Mouse (Mus musculus) right cerebral cortex, adult 18-20 months (tissue): ENCODE results near the gene Lce3b.
A peak's percentile ranks its signal among the peaks of the same experiment; 100 is the strongest.

Experiments used
- DNase-seq: peaks from one replicate; pipeline ENCODE4 v3.0.0; 2022; ENCODE audit warnings: mixed read lengths

Gene Lce3b

DNA sequence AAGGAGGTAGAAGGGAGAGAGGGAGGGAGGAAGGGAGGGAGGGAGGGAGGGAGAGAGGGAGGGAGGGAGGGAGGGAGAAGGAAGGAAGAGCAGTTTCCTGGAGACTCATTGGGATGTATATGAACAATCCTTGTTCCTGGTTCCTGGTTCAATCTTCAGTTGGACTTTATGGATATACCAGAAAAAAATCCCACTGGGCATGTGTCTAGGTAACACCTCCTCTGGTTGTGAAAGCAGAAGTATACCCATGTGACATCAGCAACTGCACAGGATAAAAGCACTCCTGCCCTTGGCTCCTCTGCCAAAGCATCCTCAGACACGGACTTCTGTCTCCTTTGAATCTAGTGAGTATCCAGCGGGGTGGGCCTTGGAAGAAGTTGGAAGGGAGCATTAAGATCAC, at the start of gene Lce3b:
Lce3b (plus strand) TSS at position 301 of the 400 bp plus-strand sequence.
- no peak for DNase-seq

DNA sequence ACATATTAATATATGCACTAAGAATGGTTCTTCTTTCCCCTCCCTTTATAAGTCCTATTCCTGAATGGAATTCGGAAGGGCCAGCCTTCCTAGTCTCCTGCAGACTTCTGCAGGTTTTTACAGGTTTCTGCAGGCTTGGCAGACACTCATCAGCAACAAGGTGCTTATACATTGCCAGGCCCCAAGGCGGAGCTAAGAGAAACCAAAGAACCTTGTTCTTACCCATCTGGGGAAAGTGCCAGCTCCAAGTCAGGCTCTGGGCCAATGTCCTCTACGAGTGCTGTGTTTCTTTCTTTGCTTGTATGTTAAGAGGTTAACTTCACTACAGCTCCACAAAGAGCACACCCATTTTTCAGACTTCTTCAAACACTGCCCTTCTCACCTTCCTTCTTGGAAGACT, 38.7 kb upstream of the Lce3b start:
- DNase-seq: no peak

DNA sequence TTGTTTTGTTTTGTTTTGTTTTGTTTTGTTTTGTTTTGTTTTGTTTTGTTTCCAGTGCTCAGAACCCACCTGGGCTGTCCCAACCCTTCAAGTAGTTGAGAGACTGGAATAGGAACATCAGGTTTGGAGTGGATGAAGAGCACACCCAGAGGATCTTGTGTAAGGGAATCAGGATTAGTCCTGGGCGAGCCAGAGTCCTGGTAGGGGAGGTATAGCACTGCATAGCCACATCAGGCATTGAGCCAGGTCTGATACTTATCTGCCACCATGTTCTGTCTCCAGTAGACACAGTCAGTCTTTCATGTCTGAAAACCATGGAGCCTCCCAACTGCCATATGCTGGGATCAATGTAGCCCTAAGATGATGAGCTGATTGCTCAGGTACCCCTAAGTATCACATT, 38.3 kb upstream of the Lce3b start:
- no peak for DNase-seq

DNA sequence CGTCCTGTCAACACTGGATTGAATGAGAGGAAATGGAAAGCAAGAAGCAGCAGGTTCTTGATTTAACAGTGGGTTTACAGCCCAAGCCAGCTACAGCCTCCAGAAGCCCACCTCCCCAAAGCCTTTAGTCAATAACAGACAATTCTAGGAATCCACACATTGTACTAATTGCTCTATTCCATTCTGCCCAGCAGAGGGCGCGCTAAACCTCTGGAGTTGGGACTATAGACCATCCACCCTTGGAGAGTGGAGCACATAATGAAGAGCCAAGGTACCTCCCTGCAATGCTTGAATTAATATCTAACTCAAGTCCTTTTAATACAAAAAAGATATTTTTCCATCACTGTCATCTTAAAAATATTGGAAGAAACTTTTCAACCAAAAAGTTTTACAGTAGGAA, 29.8 kb upstream of the Lce3b start:
- DNase-seq: peak; percentile 17

DNA sequence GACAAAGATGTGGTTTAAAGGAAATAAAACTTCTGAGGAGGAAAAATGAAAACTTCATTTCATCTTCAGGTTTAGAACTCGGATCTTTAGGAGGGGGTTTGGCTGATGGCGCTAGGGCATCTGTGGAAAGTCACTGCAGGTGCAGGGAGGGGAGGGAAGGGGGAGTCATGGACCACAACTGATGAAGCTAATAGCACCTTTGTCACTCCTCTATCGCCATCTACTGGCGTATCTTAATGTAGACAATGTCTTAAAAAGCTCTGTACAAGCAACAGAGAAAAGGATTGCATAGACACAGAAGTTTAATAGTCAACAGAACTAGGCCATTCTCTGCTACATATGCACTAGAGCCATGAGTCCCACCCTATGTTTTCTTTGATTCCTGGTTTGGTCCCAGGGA, 29.1 kb upstream of the Lce3b start:
- no peak for DNase-seq

DNA sequence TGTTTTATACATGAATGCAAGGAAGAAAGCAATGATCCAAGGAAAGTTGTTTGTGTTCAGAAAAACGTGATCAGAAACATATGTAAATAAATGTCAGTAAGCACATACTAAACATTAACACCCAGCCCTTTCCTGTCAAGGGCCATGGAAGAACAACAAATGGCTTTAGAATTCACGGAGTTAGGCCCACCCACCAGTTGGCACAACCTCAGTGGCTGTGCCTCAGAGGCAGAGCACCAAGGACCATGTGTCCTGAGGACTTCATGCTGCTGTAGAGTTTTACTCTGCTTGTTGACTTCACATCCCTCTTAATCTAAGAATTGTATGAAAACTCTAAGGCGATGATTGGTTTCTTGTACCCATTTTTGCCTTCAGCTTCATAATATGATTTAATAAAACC, 27.6 kb upstream of the Lce3b start:
- no peak for DNase-seq

DNA sequence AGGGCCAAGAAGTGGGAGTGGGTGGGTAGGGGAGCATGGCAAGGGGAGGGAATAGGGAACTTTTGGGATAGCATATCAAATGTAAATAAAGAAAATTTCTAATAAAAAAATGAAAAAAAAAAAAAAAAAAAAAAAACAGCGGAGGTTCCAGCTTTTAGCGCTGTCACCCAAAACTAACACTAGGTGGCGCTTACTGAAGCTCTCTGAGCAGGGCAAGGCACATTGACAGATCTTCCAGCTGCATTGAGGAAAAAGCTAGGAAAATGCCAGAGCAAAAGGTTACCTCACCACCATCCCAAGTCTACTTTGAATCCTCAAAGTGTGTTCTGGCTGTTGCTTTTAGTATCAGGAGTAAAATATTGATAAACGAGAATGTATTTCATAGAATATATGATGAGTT, 25.2 kb upstream of the Lce3b start:
- DNase-seq: peak; percentile 2

DNA sequence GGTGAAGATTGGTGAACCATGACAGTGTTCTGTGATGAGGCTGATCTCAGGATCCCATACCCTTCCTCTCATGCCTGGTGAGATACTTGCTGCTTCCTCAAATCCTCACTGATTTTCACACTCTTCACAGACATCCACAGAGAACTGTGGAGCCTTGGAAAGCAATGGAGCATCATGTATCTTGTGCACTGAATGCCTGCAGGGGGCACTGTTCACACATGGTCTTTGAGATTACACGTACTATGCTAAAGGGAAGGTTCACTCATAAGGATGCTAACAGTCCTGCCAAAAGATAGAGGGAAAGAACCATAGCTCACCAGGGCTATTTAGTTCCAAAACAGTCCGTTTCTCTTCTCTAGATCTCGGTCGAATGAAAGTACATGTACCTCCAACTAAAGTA, 12.4 kb upstream of the Lce3b start:
- DNase-seq: peak; percentile 32

DNA sequence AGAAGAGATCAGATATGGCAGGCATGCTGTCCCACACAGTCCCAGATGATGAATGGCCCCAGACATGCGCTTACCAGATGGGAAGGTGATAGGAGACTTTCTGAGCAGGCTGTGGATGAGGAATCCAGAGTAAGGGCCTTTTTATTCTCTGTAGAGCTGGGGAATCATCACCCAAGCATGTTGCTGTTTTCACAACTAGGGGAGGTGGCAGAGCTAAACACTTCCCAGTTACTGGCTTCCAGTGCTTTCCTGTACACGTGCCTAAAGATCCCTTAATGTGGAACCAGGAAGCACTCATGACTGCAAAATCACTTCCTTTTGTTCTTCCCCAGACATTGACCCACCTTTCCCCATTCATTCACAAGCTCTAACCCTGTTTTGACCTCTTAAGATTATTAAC, 6.6 kb upstream of the Lce3b start, which contains the start of gene Lce3a:
Lce3a (minus strand) TSS at position 101 of the 400 bp plus-strand sequence.
- DNase-seq: no peak

DNA sequence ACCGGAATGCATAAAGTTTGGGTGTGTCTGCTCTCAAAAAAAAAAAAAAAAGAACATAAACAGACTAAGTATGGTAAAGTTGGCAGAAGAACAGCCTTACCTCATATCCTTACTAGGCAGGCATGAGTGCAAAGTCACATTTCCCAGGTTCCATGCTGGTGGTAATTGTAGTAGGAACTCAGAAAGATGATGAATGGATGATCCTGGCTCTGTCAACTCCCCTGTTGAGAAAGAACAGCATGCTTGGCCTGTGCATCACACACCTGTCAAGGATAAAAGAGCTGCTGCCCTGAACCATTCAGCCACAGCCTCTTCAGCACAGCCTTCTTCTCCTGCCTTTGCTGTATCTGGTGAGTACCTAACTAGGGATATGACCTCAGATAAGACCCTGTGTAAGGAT, 11.4 kb downstream of the Lce3b start, which contains the start of gene Lce3c:
Lce3c (plus strand) TSS at position 301 of the 400 bp plus-strand sequence.
- DNase-seq: no peak

DNA sequence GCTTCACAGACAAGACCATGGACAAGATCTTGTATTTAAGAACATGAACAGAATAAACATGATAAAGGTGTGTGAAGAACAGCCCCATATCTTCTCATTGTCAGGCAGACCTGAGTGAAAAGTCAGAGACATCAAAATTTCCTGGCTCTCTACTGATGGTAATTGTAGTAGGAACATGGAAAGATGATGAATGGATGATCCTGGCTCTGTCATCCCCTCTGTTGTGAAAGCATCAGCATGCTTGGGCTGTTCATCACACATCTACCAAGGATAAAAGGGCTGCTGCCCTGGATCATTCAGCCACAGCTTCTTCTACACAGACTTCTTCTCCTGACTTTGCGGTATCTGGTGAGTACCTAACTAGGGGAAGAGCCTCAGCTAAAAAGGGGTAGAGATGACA, 24.3 kb downstream of the Lce3b start, which contains the start of gene Lce3d:
Lce3d (plus strand) TSS at position 301 of the 400 bp plus-strand sequence.
- DNase-seq: no peak

DNA sequence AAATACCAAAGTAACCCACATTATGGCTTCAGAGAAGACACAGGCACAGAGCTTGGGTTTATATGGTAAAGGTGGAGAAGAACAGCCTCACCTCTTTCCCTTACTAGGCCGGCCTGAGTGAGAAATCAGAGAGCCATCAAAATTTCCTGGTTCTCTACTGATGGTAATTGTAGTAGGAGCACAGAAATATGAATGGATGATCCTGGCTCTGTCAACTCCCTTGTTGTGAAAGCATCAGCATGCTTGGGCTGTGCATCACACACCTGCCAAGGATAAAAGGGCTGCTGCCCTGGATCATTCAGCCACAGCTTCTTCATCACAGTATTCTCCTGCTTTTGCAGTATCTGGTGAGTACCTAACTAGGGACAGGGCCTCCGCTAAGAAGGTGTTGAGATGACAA, 34.0 kb downstream of the Lce3b start, which contains the start of gene Lce3e:
Lce3e (plus strand) TSS at position 301 of the 400 bp plus-strand sequence.
- no peak for DNase-seq

DNA sequence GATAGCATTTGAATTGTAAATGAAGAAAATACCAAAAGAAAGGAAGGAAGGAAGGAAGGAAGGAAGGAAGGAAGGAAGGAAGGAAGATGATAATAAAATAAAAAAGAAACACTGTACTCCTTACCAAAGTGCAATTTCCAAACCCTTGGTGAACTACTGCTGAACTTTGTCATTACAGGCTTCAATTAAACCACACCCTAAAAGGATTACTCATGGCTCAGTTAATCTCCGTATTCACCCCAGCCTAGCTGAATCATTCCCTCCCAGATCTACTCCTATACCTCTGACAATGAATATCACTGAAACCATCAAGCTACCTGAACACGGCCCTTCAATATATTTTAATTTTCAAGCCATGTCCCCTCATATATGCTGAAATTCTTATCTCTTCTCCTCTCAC, 45.7 kb downstream of the Lce3b start:
- DNase-seq: no peak
